Mouse (Mus musculus) mouse embryonic stem cell (cell line): ENCODE measurements around the gene Vmn1r198.
"Not testable (repeated sequence)": the region's sequence is repeated elsewhere in the genome, so short reads cannot be mapped to it uniquely, and the experiment has no call there.

ENCODE experiments used
- in situ Hi-C, 2 experiments: fragments of 300-500 bp; cut with MboI; formaldehyde crosslinking; loops; 1 replicate in 1 of 2; 3 replicates in 1 of 2; pipeline ENCODE4 v1.14.3; 2019 to 2020; ENCODE audit warnings: low sequenced_read_pairs in 2 of 2, low pct_unique_long_range_greater_than_20kb in 1 of 2, mixed read lengths in 1 of 2; ENCODE audit not compliant: unreplicated experiment in 1 of 2

Vmn1r198 gene

GRCm38 (mm10) chr13:22350064-22350463 lies at the start of gene Vmn1r198:
Gene Vmn1r198, plus strand, starts transcription at chr13:22350364.
- in situ Hi-C loops, result no loop called here

- in situ Hi-C loops, result not testable (repeated sequence)
These were observed 42.1 kb upstream of the Vmn1r198 start for GRCm38 (mm10) chr13:22308075-22308474.

- in situ Hi-C loops, result no loop called here
These were observed 34.8 kb upstream of the Vmn1r198 start for GRCm38 (mm10) chr13:22315361-22315760.

GRCm38 (mm10) chr13:22317366-22317765 lies 32.8 kb upstream of the Vmn1r198 start:
- in situ Hi-C loops, result no loop called here

- in situ Hi-C loops, result no loop called here
These were observed 30.1 kb upstream of the Vmn1r198 start for GRCm38 (mm10) chr13:22320091-22320490.

- in situ Hi-C loops, result no loop called here
These were observed 25.9 kb upstream of the Vmn1r198 start, which contains the start of gene Vmn1r197 for GRCm38 (mm10) chr13:22324289-22324688. Gene Vmn1r197, plus strand, starts transcription at chr13:22324589.

GRCm38 (mm10) chr13:22333269-22333668 lies 16.9 kb upstream of the Vmn1r198 start:
- in situ Hi-C loops, result no loop called here

GRCm38 (mm10) chr13:22335565-22335964 lies 14.6 kb upstream of the Vmn1r198 start:
- in situ Hi-C loops, result no loop called here

- in situ Hi-C loops, result no loop called here
These were observed 649 bp downstream of the Vmn1r198 start for GRCm38 (mm10) chr13:22350813-22351212.

- in situ Hi-C loops, result no loop called here
These were observed 29.4 kb downstream of the Vmn1r198 start, which contains the start of gene Vmn1r199 for GRCm38 (mm10) chr13:22379518-22379917. Gene Vmn1r199, plus strand, starts transcription at chr13:22379818.

GRCm38 (mm10) chr13:22381128-22381527 lies 31.0 kb downstream of the Vmn1r198 start:
- in situ Hi-C loops, result not testable (repeated sequence)

- in situ Hi-C loops, result no loop called here
These were observed 33.2 kb downstream of the Vmn1r198 start for GRCm38 (mm10) chr13:22383401-22383800.

- in situ Hi-C loops, result no loop called here
These were observed 36.9 kb downstream of the Vmn1r198 start for GRCm38 (mm10) chr13:22387050-22387449.

GRCm38 (mm10) chr13:22390073-22390472 lies 39.9 kb downstream of the Vmn1r198 start, which contains the start of gene Vmn1r200:
Gene Vmn1r200, plus strand, starts transcription at chr13:22390373.
- in situ Hi-C loops, result no loop called here

GRCm38 (mm10) chr13:22402978-22403377 lies 52.8 kb downstream of the Vmn1r198 start:
- in situ Hi-C loops, result no loop called here
